Mouse (Mus musculus) liver, embryonic 13.5 days (tissue): ENCODE measurements around the gene Sat2. TPM values are rescaled to one million over a fixed set of nuclear protein-coding genes. Genes with fewer than 3 reads are reported as not detected.

Source experiments
- microRNA counts: library from miRNA; unstranded; fragments of <30 nt; microRNA quantifications from one replicate; lab custom pipeline; 2016
- microRNA-seq: library from miRNA; unstranded; fragments of <30 nt; microRNA quantifications from one replicate; pipeline ENCODE4, GENCODE M21; 2016
- polyA plus RNA-seq: library from polyadenylated mRNA; unstranded; fragments of >200 nt; fragmentation: Nextera tagmentation; extraction: Ambion mirVana; gene quantifications from 2 replicates; pipeline ENCODE4 v1.2.1, GENCODE M21; 2015

Sat2 gene
- polyA plus RNA-seq, 1 experiment from 2014 or later: 11.6 TPM

MicroRNAs encoded within 50 kb of the gene (microRNA counts, 519-probe panel; counts per million panel counts)
- microRNA mmu-miR-1934 (lab: Ali Mortazavi, UCI) (114 counts per million), microRNA mmu-miR-467f (lab: Ali Mortazavi, UCI) (4,204 counts per million, percentile 35 among the panel's probes with 10 or more counts)

Small RNA genes within 50 kb of the gene (microRNA-seq; reads per million reads assigned to microRNA genes)
- gene Mir1934 (10.0 reads per million, percentile 23 among the genes with 10 or more reads in this experiment), gene Mir467f (not detected)

Other genes with a start within 250 kb of the Sat2 start
- 102 and 105 TPM in 2 replicates for gene Naa38, start 226.5 kb upstream of the Sat2 start, polyA plus RNA-seq
- 10.3 and 13.0 TPM in 2 replicates for gene Cyb5d1, start 226.4 kb upstream of the Sat2 start, polyA plus RNA-seq
- 8.9 and 9.5 TPM in 2 replicates for gene Tmem88, start 223.8 kb upstream of the Sat2 start, polyA plus RNA-seq
- 4.8 and 5.1 TPM in 2 replicates for gene Kdm6b, start 208.3 kb upstream of the Sat2 start, polyA plus RNA-seq
- 0.06 and 0.12 TPM in 2 replicates for gene Dnah2, start 72.9 kb upstream of the Sat2 start, polyA plus RNA-seq
- gene Efnb3, start 61.8 kb upstream of the Sat2 start, polyA plus RNA-seq: 0.75 and 0.85 TPM in 2 replicates
- gene Wrap53, start 41.8 kb upstream of the Sat2 start, polyA plus RNA-seq: 23.1 and 23.7 TPM in 2 replicates
- 83.0 and 90.4 TPM in 2 replicates for gene Trp53, start 41.7 kb upstream of the Sat2 start, polyA plus RNA-seq
- 21.7 and 30.8 TPM in 2 replicates for gene Atp1b2, start 16.1 kb upstream of the Sat2 start, polyA plus RNA-seq
- gene Shbg, start 4.1 kb upstream of the Sat2 start, polyA plus RNA-seq: 33.4 and 34.8 TPM in 2 replicates
- gene Fxr2, start 11.0 kb downstream of the Sat2 start, polyA plus RNA-seq: 7.9 and 8.2 TPM in 2 replicates
- not detected in 2 replicates for gene Sox15, start 33.3 kb downstream of the Sat2 start, polyA plus RNA-seq
- gene Mpdu1, start 40.6 kb downstream of the Sat2 start, polyA plus RNA-seq: 36.9 and 39.2 TPM in 2 replicates
- 17.3 and 17.4 TPM in 2 replicates for gene Cd68, start 44.1 kb downstream of the Sat2 start, polyA plus RNA-seq
- 351 and 453 TPM in 2 replicates for gene Eif4a1, start 50.4 kb downstream of the Sat2 start, polyA plus RNA-seq
- 37.3 and 38.6 TPM in 2 replicates for gene Senp3, start 60.1 kb downstream of the Sat2 start, polyA plus RNA-seq
- gene Tnfsf13, start 63.8 kb downstream of the Sat2 start, polyA plus RNA-seq: 0.10 TPM in 1 of 2 replicates, not detected in the other
- 2.1 and 2.6 TPM in 2 replicates for gene Tnfsf12, start 73.8 kb downstream of the Sat2 start, polyA plus RNA-seq
- gene Tnfsfm13, start 74.1 kb downstream of the Sat2 start, polyA plus RNA-seq: 1.1 and 1.4 TPM in 2 replicates
- 9.6 and 10.8 TPM in 2 replicates for gene Polr2a, start 136.6 kb downstream of the Sat2 start, polyA plus RNA-seq
- not detected in 2 replicates for gene Slc35g3, start 139.9 kb downstream of the Sat2 start, polyA plus RNA-seq
- gene Zbtb4, start 143.9 kb downstream of the Sat2 start, polyA plus RNA-seq: 0.38 and 0.43 TPM in 2 replicates
- 0.43 and 0.59 TPM in 2 replicates for gene Chrnb1, start 173.9 kb downstream of the Sat2 start, polyA plus RNA-seq
- gene Fgf11, start 179.8 kb downstream of the Sat2 start, polyA plus RNA-seq: 0.07 and 0.20 TPM in 2 replicates
- 0.46 and 0.50 TPM in 2 replicates for gene Tmem102, start 183.6 kb downstream of the Sat2 start, polyA plus RNA-seq
- gene Gm39566, start 193.3 kb downstream of the Sat2 start, polyA plus RNA-seq: not detected in 2 replicates
- gene Spem2, start 196.4 kb downstream of the Sat2 start, polyA plus RNA-seq: not detected in 2 replicates
- not detected in 2 replicates for gene Spem1, start 200.2 kb downstream of the Sat2 start, polyA plus RNA-seq
- 0.68 and 0.75 TPM in 2 replicates for gene Nlgn2, start 215.8 kb downstream of the Sat2 start, polyA plus RNA-seq
- gene Tmem256, start 216.5 kb downstream of the Sat2 start, polyA plus RNA-seq: 321 and 345 TPM in 2 replicates
- gene Plscr3, start 224.4 kb downstream of the Sat2 start, polyA plus RNA-seq: 28.0 and 29.9 TPM in 2 replicates
- 0.76 and 1.5 TPM in 2 replicates for gene Tnk1, start 236.7 kb downstream of the Sat2 start, polyA plus RNA-seq